Mouse (Mus musculus): ENCODE data around the gene Ddr2.

GRCm38 (mm10) chr1:170113616-170114015 is 3.1 kb upstream of the Ddr2 start:
- TF ChIP-seq CTCF (conservative IDR thresholded peaks at IDR 0.05; ENCODE audit: low read length) (no peak), POU5F1 (IDR thresholded peaks at IDR 0.05; ENCODE audit: borderline replicate concordance, low read length) (no peak)
